Mouse (Mus musculus) central nervous system, embryonic 14 days (tissue): ENCODE data around the gene Slc25a43. TPM values are rescaled to one million over a fixed set of nuclear protein-coding genes. Genes with fewer than 3 reads are reported as not detected.

Experiments used
- polyA plus RNA-seq: library from polyadenylated mRNA; depleted of rRNA; stranded (reverse); fragments of >200 nt; gene quantifications from 2 replicates; pipeline ENCODE4 v1.2.3, GENCODE M21; 2012; rRNA removed

The Slc25a43 gene
- 0.76 and 0.80 TPM in 2 replicates for polyA plus RNA-seq

GRCm38 (mm10) chrX:36743503-36744101, at the start of gene Slc25a43:
Gene Slc25a43, plus strand, starts transcription at chrX:36743659.

DNA sequence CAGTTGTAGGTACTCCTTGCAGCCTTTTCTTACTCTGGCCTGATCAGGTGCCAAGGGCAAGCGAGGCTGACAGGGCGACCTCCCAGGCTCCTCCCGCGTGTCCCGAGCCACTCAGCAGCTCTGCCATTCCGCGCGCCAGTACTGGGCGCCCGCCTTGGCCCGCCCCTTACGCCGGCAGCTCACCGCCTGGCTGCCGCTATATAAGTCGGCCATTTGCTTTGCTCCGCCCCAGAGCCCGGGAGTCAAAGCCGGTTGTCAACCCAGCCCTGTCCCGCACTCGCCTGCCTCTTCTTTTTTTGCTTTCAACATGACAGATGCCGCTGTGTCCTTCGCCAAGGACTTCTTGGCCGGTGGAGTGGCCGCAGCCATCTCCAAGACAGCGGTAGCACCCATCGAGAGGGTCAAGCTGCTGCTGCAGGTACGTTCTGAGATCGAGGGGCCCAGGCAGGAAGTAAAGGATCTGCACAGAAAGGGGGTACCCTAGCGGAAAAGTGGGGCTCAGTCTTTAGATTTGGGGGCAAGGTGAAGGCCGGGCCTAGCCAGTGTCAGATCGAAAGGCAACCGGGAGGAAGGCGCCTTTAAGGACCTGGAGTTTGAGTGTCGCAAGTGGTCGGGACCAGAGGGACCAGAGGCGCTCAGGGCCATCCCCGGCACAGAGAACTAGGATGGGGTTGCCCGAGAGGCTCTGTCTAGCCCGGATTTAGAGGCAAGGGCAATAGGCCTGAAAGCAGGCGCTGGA, 52.1 kb downstream of the Slc25a43 start, which contains the start of gene Slc25a5:
Slc25a5 (plus strand) TSS at position 228 of the 739 bp plus-strand sequence.

Other genes starting within 250 kb of the Slc25a43 start
- 262 TPM in 2 replicates for gene Pgrmc1, start 145.5 kb upstream of the Slc25a43 start, polyA plus RNA-seq
- 8.0 and 8.1 TPM in 2 replicates for gene Akap17b, start 98.3 kb upstream of the Slc25a43 start, polyA plus RNA-seq
- gene Slc25a5, start 52.0 kb downstream of the Slc25a43 start, polyA plus RNA-seq, result 415 and 481 TPM in 2 replicates
- 43.0 and 44.7 TPM in 2 replicates for gene Ube2a, start 130.2 kb downstream of the Slc25a43 start, polyA plus RNA-seq
- gene C330007P06Rik, start 130.5 kb downstream of the Slc25a43 start, polyA plus RNA-seq, result 20.1 and 22.0 TPM in 2 replicates
- gene Nkrf, start 159.2 kb downstream of the Slc25a43 start, polyA plus RNA-seq, result 11.8 and 12.7 TPM in 2 replicates
- gene Sept6, start 248.1 kb downstream of the Slc25a43 start, polyA plus RNA-seq, result 50.7 and 52.5 TPM in 2 replicates